Mouse (Mus musculus) embryonic facial prominence, embryonic 11.5 days (tissue): ENCODE results near the gene Sema5a. TPM values are rescaled to one million over a fixed set of nuclear protein-coding genes. Genes with fewer than 3 reads are reported as not detected.
A peak's percentile ranks its signal among the peaks of the same experiment; 100 is the strongest.

ENCODE experiments used
- ATAC-seq: fragments of 200-750 bp; cut with Nextera tagmentation; replicated peaks from 2 replicates; pipeline ENCODE4 v1.8.0; 2017; ENCODE audit warnings: low read depth; ENCODE audit not compliant: insufficient number of reproducible peaks, low FRiP score, low TSS enrichment
- DNase-seq: peaks from one replicate; pipeline ENCODE4 v3.0.0-alpha.2; 2015; ENCODE audit warnings: low spot score
- H3K27ac ChIP-seq: fragments of 300-500 bp; sonication (generic); replicated peaks from 2 replicates; pipeline ENCODE4 v1.5.1; 2014; ENCODE audit warnings: mild to moderate bottlenecking, low read depth, low read length, control low read depth
- H3K27me3 ChIP-seq: fragments of 300-500 bp; sonication (generic); 2 replicates; pipeline ENCODE4 v1.6.1; 2014; ENCODE audit warnings: mild to moderate bottlenecking, low read length, moderate library complexity, mixed read lengths; ENCODE audit not compliant: control insufficient read depth, insufficient read depth
- H3K36me3 ChIP-seq: fragments of 300-500 bp; sonication (generic); replicated peaks from 2 replicates; pipeline ENCODE4 v1.6.1; 2014; ENCODE audit warnings: low read depth, mild to moderate bottlenecking, low read length, moderate library complexity, mixed read lengths; ENCODE audit not compliant: control insufficient read depth, insufficient read depth
- H3K4me1 ChIP-seq: fragments of 300-500 bp; sonication (generic); 2 replicates; pipeline ENCODE4 v1.6.1; 2014; ENCODE audit warnings: low read length, mixed read lengths; ENCODE audit not compliant: control insufficient read depth, insufficient read depth
- H3K4me2 ChIP-seq: fragments of 300-500 bp; sonication (generic); 2 replicates; pipeline ENCODE4 v1.6.1; 2014; ENCODE audit warnings: low read depth, mild to moderate bottlenecking, control low read depth, low read length, moderate library complexity
- H3K4me3 ChIP-seq: fragments of 300-500 bp; sonication (generic); 2 replicates; pipeline ENCODE4 v1.5.1; 2014; ENCODE audit warnings: low read depth, low read length, control low read depth
- H3K9ac ChIP-seq: fragments of 300-500 bp; sonication (generic); replicated peaks from 2 replicates; pipeline ENCODE4 v1.6.1; 2014; ENCODE audit warnings: mild to moderate bottlenecking, control low read depth, low read length
- H3K9me3 ChIP-seq: fragments of 300-500 bp; sonication (generic); replicated peaks from 2 replicates; pipeline ENCODE4 v1.6.1; 2016; ENCODE audit warnings: mild to moderate bottlenecking, low read length, inconsistent platforms, mixed read lengths; ENCODE audit not compliant: control insufficient read depth
- WGBS: fragments of 180-500 bp; shearing (Covaris S2); extraction: QIAGEN DNeasy Blood & Tissue Kit; methylation state at CpG from one replicate; pipeline ENCODE4 v1.1.7; 2014; 5-methylcytosine and 5-hydroxymethylcytosine counted together
- polyA plus RNA-seq: library from polyadenylated mRNA; unstranded; fragments of >200 nt; fragmentation: Nextera tagmentation; extraction: Ambion mirVana; gene quantifications from 2 replicates; pipeline ENCODE4 v1.2.1, GENCODE M21; 2014

The Sema5a gene
- polyA plus RNA-seq, 1 experiment from 2014 or later = 20.2 TPM

DNA sequence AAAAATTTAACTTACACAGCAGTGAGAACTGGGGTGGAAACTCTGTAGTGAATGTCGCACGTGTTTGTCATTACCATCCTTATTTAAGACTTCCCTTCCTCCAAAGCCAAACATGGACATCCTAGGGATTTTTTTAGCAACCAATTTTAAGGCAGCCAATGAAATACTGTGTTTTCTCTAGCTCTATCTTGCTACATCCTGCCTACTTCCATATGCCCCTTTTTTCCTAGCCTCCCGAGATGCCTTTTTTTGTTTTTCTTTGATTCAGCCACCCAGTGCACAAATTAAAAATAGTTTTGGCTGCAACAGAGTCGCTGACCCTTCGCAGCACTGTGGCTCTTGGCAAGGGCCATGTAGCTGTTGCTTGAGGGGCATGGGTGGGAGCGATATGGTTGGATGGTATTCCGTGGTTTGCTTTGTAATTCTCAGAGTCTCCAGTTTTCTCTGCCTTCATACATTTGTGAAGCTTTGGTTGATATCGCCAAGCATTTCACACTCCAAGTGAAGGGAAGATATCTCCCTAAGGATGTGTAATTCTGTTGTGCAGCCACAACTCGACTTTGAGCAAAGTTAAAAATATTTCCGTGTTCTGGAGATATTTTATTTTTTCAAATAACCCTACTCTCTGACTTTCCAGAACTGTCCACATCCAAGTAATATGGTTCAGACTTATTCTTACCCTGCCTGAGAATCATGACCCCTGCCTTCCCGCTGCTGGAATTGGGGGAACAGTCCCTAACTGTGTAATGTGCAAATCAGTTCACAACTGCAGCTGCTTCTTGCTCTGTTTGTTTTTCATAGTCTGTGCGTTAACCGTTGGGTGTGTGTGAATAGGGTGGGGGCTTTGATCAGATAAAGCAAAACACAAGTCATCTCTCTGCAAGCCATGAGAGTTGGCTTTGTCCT is 188.6 kb downstream of the Sema5a start:
- H3K27ac ChIP-seq = 0 out of 2 replicates have a peak overlapping the region, but pooled peaks have one; percentile 16

GRCm38 (mm10) chr15:32433833-32434155 is 189.2 kb downstream of the Sema5a start:
- Histone ChIP-seq H3K4me2 (no peak overlapping the region), H3K27ac (no peak overlapping the region), H3K36me3 (no peaks in the 10 kb centered on the region)

More for the DNA sequence above, 188.6 kb downstream of the Sema5a start:
- peak; percentile 85 for DNase-seq
- H3K27me3 ChIP-seq = no peaks in the 10 kb centered on the region
- no peak overlapping the region for H3K4me2 ChIP-seq
- no peaks in the 10 kb centered on the region for H3K4me1 ChIP-seq
- H3K9ac ChIP-seq = no peak overlapping the region
- H3K36me3 ChIP-seq = no peaks in the 10 kb centered on the region
- no peak overlapping the region for H3K4me3 ChIP-seq
- ATAC-seq = peak; percentile 18; the same call in 1 of the 2 replicates
- 33% methylated on average over 13 of the region's 13 CpGs for WGBS
- H3K9me3 ChIP-seq = no peaks in the 10 kb centered on the region

DNA sequence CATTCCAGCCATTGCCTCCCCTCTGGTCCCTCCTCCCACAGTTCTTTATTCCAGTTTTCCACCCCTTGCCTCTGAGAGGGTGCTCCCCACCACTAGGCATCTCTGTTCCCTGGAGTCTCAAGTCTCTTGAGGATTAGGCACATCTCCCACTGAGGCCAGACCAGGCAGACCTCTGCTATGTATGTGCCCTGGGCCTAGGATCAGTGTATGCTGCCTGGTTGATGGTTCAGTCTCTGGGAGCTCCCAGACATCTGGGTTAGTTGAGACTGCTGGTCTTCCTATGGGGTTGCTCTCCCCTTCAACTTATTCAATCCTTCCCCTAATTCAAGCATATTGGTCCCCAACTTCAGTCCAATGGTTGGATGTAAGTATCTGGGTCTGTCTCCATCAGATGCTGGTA is 189.7 kb downstream of the Sema5a start:
- H3K4me3 ChIP-seq = no peak overlapping the region
- no peaks in the 10 kb centered on the region for H3K4me1 ChIP-seq
- no peaks in the 10 kb centered on the region for H3K27me3 ChIP-seq
- no peaks in the 10 kb centered on the region for H3K9me3 ChIP-seq
- no peak overlapping the region for H3K4me2 ChIP-seq
- H3K36me3 ChIP-seq = no peaks in the 10 kb centered on the region
- H3K9ac ChIP-seq = no peak overlapping the region
- no peak for DNase-seq
- no peak for ATAC-seq
- H3K27ac ChIP-seq = no peak overlapping the region

More at GRCm38 (mm10) chr15:32433833-32434155, 189.2 kb downstream of the Sema5a start:
- no peaks in the 10 kb centered on the region for H3K9me3 ChIP-seq
- no peak overlapping the region for H3K4me3 ChIP-seq
- H3K27me3 ChIP-seq = no peaks in the 10 kb centered on the region
- H3K9ac ChIP-seq = no peak overlapping the region
- ATAC-seq (0 out of 2 replicates have a peak, but pooled peaks have one; percentile 52), DNase-seq (no peak)
- H3K4me1 ChIP-seq = no peaks in the 10 kb centered on the region

DNA sequence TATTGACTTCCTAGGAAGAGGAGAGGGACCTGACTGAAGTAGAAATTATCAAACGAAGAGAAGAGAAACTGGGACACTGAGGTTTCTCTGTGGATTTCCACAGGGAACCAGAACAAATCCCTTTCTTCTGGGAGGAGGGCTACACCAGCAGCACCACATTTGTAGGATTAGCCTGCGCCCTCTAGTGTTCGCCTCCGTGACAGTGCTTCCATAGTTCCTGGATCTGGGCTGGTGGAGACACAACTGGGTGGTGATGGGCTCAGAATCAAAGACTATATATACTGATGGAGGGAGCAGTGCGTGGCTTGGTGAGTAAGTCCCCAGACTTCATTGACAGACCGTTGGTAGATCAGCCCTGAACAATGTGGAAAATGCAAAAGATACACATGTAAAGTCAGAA is 193.0 kb downstream of the Sema5a start:
- Histone ChIP-seq H3K27ac (no peak overlapping the region), H3K4me1 (no peaks in the 10 kb centered on the region), H3K4me2 (no peak overlapping the region), H3K9me3 (no peaks in the 10 kb centered on the region), H3K4me3 (no peak overlapping the region), H3K27me3 (no peaks in the 10 kb centered on the region), H3K36me3 (no peaks in the 10 kb centered on the region), H3K9ac (no peak overlapping the region)
- DNase-seq (peak; percentile 83), ATAC-seq (peak; percentile 52; the same call in 1 of the 2 replicates)
- WGBS = 24% methylated on average over 6 of the region's 6 CpGs

DNA sequence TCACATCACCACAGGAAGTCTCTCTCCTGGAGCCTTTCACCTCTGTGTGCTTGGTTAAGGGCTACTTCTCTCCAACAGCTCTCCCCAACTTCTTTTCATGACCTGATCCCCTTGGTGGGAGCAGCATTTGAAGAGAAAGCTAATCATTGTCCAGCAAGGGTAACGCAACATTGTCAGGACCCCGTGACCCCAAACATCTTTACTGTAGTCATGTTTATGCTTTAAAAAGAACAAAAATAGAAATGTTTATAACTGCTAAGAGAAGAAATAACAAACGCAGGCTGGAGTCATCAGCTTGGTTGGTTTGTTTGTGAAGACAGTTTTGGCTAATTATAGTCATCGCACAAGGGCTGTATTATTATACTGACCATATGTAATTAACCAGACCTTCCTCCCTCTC is 198.1 kb downstream of the Sema5a start:
- Histone ChIP-seq H3K4me3 (no peak overlapping the region), H3K27me3 (no peaks in the 10 kb centered on the region), H3K27ac (no peak overlapping the region), H3K4me2 (no peak overlapping the region), H3K4me1 (no peaks in the 10 kb centered on the region), H3K9me3 (no peaks in the 10 kb centered on the region), H3K9ac (no peak overlapping the region), H3K36me3 (no peaks in the 10 kb centered on the region)
- WGBS = 72% methylated on average over 4 of the region's 4 CpGs
- ATAC-seq (no peak), DNase-seq (no peak)

GRCm38 (mm10) chr15:32447558-32448349 is 203.1 kb downstream of the Sema5a start:
- Histone ChIP-seq H3K9me3 (no peaks in the 10 kb centered on the region), H3K27ac (peak overlapping the region; percentile 10), H3K4me2 (no peak overlapping the region), H3K27me3 (no peaks in the 10 kb centered on the region), H3K36me3 (no peaks in the 10 kb centered on the region), H3K4me1 (no peaks in the 10 kb centered on the region), H3K9ac (no peak overlapping the region), H3K4me3 (no peak overlapping the region)
- DNase-seq (peak; percentile 72), ATAC-seq (peak; percentile 84)
- 54% methylated on average over 7 of the region's 7 CpGs for WGBS

GRCm38 (mm10) chr15:32459046-32459445 is 214.4 kb downstream of the Sema5a start:
- DNase-seq = no peak
- H3K36me3 ChIP-seq = no peaks in the 10 kb centered on the region
- ATAC-seq = no peak
- no peak overlapping the region for H3K27ac ChIP-seq
- no peaks in the 10 kb centered on the region for H3K9me3 ChIP-seq
- H3K4me1 ChIP-seq = no peaks in the 10 kb centered on the region; the same call in 1 of the 2 replicates
- no peak overlapping the region for H3K9ac ChIP-seq
- H3K27me3 ChIP-seq = no peaks in the 10 kb centered on the region
- H3K4me3 ChIP-seq = no peak overlapping the region
- WGBS = 81% methylated on average over 2 of the region's 2 CpGs
- no peak overlapping the region for H3K4me2 ChIP-seq

DNA sequence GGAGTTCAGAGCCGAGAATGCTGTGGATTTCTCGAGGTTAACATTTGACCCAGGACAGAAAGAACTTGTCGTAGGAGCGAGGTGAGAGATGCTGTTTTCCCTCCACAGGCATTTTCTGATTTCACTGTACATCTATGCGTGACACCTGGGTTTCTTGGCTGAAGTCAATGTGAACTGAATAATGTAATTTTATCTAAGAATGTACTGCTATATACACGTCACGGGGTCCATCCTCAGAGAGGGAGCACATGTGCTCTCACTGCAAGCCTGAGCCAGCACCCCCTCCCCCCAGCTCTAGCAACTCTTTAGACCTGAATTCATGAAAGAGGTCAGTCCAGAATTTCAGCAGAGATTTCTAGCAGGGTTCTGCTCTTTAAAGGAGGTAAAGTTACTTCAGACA is 215.6 kb downstream of the Sema5a start:
- Histone ChIP-seq H3K27me3 (no peaks in the 10 kb centered on the region), H3K4me2 (no peak overlapping the region), H3K9me3 (no peaks in the 10 kb centered on the region), H3K4me1 (no peaks in the 10 kb centered on the region; the same call in 1 of the 2 replicates), H3K27ac (no peak overlapping the region), H3K9ac (no peak overlapping the region), H3K36me3 (no peaks in the 10 kb centered on the region), H3K4me3 (no peak overlapping the region)
- ATAC-seq = no peak
- WGBS = 80% methylated on average over 7 of the region's 7 CpGs
- no peak for DNase-seq
